Mouse (Mus musculus) adrenal gland (tissue): ENCODE data around the gene Tysnd1.

Experiments
- intact Hi-C: fragments of 180-260 bp; cut with DNase I; formaldehyde crosslinking; loops from one replicate; pipeline ENCODE4 v1.15.1; 2025
- long read RNA-seq, 2 experiments: library from polyadenylated mRNA; unstranded; transcript quantifications; one replicate each; pipeline ENCODE4 v2.0.0; 2020; ENCODE audit warnings: borderline replicate concordance in 1 of 2; ENCODE audit not compliant: insufficient replicate concordance in 1 of 2

The Tysnd1 gene
- long read RNA-seq, experiment 1, transcript Tysnd1-201 (4 exons, 2,286 nt), result major isoform, 151 of 172 reads
- long read RNA-seq, experiment 1, transcript Tysnd1-203 (4 exons, 512 nt), result minor isoform, 15 of 172 reads
- long read RNA-seq, experiment 1, partial matches to known transcripts, result 2 of 172 reads
- long read RNA-seq, experiment 1, other reads (novel, unspliced or antisense), result 4 of 172 reads
- long read RNA-seq, experiment 2, transcript Tysnd1-203 (4 exons, 512 nt), result minor isoform, 6 of 111 reads
- long read RNA-seq, experiment 2, transcript Tysnd1-201 (4 exons, 2,286 nt), result major isoform, 97 of 111 reads
- long read RNA-seq, experiment 2, partial matches to known transcripts, result 1 of 111 reads
- long read RNA-seq, experiment 2, other reads (novel, unspliced or antisense), result 5 of 111 reads

GRCm38 (mm10) chr10:61694870-61695670, at the start of gene Tysnd1:
TSS of gene Tysnd1 (plus strand) at chr10:61695514.
- intact Hi-C loops, result loop anchor here (5.0 kb wide), 1 partner anchor 37 kb away; no protein-coding TSS in a partner anchor

DNA sequence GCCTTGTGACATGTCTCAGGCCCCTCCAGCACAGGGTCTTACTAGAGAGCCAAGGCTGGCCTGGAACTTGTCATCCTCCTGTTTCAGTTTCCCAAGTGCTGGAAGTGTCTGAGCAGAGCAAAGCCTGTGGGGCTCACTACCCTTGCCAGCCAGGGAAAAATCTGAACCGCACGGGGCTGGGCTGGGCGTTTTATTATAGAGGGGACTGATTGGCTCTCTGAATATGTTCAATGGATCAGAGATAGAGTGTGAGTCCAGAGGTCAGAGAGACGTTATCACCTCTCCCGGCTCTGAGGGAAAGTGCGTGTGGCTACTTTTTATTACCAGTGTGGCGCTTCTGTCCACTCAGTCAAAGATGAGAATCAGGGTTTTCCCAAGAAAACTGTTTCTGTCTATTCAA, 48.8 kb upstream of the Tysnd1 start:
- intact Hi-C loops, result no loop called here

DNA sequence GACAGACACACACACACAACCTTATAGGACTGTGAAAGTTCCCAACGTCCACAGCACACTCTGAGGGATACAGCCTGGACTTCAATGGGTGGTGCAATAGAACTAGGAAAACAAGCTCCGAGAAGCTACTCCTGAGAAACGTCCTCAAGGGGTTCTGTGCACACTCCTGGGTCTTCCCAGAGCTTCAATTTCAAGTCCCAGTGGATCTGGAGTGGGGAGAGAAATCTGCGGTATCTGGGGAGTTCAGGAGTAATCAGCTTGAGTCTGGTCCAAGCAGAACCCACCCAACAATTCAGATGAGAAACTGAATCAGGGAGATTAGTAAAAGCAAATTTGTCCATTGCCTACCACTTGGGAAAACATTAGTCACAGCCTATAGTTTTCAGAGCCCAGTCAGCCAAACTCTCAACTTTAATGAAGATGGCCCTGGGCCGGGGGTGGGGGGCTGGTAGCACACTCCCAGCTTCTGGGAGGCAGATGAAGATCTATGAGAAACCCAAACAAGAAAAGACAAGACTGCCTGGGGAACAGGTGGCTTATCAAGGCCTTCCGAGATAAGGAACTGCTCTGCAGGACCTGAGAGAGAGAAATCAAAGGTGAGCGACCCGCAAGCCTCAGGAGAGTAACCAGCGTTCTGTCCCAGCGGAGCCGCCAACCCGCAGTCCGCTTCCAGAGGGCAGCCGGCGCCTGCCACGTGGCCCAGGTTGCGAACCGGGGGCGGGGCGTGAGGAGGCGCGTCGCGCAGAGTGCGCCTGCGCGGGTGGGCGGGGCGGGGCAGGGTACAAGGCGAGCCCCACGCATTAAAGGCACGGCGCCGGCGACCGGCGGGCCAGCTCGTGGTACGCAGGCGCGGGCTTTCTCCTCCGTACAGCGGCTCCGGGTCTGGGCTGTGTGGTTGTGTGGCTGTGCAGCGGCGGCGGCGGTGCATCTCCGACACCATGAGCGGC, 47.3 kb upstream of the Tysnd1 start, which contains the start of gene Ppa1:
Ppa1 (plus strand) TSS at position 763 of the 947 bp plus-strand sequence.
- intact Hi-C loops, result no loop called here

GRCm38 (mm10) chr10:61648737-61649645, 46.3 kb upstream of the Tysnd1 start:
- intact Hi-C loops, result no loop called here

- intact Hi-C loops, result no loop called here
These were observed 41.2 kb upstream of the Tysnd1 start for GRCm38 (mm10) chr10:61654105-61654504.

DNA sequence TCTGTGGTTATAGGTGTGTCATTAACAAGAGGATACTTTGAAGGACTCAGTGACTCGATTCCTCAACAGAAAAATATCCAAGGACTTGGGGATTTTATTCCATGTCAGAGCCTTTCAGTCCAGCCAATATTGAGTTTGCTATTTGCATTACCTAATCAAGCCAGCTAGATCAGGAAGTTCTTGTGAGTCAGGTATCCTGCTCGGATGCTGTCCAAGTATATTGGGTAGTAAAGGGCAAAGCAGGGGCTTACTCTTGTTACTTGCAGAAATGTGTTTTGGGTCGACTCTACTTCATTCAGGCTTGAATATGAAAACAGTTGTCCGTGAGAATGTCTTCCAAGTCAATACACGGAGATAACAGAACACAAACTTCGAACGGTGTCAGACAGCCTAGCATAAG, 40.6 kb upstream of the Tysnd1 start:
- intact Hi-C loops, result loop anchor here (5.0 kb wide), 1 partner anchor 162 kb away; no protein-coding TSS in a partner anchor

GRCm38 (mm10) chr10:61655188-61655587, 40.1 kb upstream of the Tysnd1 start:
- intact Hi-C loops, result loop anchor here (5.0 kb wide), 1 partner anchor 163 kb away; no protein-coding TSS in a partner anchor

DNA sequence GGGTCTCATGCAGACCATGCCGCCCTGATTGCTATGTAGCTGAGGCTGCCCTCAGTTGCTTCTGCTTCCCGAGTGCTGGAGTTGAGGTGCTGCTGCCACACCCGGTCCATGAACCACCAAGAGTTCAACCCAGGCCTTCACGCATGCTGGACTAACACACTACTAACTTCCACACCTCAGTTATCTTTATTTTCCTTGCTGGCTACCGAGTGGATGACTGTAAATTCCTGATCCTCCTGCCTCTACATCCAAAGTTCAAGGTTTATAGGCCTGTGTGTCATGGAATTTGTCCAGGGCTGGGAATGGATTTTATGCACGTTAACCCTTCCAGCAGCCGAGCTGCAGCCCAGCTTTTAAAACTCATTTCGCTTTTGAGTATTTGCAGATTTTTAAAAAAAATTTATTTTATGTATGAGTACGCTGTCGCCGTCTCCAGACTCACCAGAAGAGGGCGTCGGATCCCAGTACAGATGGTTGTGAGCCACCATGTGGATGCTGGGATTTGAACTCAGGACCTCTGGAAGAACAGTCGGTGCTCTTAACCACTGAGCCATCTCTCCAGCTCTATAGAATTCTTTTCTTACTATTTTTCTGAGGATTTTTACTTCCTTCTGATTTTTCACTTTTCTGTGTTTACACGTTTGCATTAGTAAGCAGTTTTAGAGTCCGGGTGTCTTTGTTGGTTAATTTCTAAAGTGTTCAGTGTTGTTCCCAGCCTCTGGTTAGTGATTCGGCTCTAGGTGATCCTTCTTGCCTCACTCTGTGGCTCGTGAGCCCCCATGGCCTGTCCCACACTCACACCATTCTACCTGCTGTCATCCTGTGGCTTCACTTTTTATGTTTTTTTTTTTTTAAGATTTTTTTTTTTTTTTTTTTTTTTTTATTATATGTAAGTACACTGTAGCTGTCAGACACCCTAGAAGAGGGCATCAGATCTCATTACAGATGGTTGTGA, 38.1 kb upstream of the Tysnd1 start:
- intact Hi-C loops, result loop anchor here (5.0 kb wide), 1 partner anchor 165 kb away; no protein-coding TSS in a partner anchor

GRCm38 (mm10) chr10:61657985-61658384, 37.3 kb upstream of the Tysnd1 start:
- intact Hi-C loops, result loop anchor here (2.0 to 5.0 kb wide), 2 partner anchors 53 to 166 kb away; no protein-coding TSS in a partner anchor

DNA sequence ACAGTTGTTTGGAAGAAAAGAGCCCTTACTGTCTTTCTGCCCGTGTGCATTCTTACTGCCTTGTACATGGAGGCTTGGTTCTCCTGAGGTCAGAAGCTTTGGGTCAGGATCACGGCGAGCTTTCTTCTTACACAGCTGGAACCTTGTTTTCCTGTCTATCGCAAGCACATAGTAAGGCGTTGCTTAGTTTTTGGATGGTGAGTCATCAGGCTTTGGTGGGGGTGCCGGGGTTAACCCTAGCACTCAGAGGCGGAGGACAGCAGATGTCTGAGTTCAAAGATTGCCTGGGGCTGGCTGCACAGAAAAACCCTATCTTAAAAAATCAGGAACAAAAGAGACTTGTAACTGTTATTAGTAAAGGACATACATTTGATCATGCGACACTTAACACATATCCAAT, 33.4 kb upstream of the Tysnd1 start:
- intact Hi-C loops, result no loop called here

GRCm38 (mm10) chr10:61662391-61662988, 32.8 kb upstream of the Tysnd1 start:
- intact Hi-C loops, result no loop called here

DNA sequence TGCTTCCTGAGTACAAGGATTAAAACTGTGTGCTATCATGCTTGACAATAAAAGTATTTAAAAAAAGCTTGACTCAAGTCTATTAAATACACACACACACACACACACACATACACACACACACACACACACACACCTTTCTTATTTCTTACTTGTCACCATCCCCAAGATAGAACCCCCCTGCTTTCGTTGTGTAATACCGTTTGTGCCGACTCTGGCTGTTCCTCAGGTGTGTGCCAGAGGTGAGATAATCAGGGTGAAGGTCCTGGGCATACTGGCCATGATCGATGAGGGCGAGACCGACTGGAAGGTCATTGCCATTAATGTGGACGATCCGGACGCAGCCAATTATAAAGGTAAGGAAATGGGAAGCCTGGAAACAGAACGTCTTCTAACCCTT, 30.2 kb upstream of the Tysnd1 start:
- intact Hi-C loops, result no loop called here

DNA sequence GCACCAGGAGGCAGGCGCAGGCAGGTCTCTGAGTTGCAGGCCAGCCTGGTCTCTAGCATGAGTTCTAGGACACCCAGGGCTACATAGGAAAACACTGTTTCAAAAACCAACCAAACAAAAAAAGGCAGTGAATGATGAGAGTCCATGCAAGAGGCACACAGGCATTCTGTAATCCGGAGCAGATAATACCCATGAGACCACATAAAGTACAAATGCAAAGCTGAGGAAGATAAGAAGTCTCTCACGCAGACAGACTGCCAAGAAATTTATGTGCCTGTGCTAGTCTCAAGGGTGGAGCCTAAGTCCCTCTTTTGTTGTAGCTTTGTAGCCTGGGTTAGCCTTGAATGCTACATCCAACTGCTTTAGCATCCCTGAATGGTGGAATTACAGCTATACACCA, 29.7 kb upstream of the Tysnd1 start:
- intact Hi-C loops, result no loop called here

DNA sequence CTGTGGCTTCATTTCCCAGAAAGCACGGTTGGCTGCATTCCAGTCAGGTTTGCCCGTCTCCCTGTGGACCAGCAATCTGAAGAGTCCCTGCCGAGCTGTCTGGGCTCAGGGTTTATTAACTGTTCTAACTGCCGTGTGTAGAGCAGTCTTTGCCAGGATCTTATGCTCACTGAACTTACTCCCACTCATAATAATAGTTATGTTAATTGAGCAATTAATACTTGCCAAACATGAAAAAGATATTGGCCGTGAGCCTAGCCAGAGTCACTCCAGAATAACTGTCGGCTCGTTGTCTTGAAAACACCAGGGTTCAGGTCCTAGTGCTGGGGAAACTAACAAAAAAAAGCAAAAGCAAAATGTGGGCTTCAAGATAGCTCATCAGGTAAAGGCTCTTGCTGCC, 26.0 kb upstream of the Tysnd1 start:
- intact Hi-C loops, result no loop called here

DNA sequence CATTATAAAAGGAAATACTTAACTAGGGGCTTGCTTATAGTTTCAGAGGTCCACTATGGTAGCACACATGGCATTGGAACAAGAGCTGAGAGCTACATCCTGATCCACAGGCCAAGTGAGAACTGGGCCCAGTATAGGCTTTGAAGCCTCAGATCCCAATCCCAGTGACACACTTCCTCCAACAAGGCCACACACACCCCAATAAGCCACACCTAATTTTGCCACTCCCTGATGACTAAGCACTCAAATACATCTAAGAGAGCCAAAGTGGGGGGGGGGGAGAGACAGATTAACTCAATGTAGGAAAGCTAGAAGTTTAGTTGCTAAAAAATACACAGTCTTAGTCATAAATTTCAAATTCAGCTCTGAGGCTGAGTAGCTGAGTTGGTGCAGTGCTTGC, 25.4 kb upstream of the Tysnd1 start:
- intact Hi-C loops, result no loop called here

DNA sequence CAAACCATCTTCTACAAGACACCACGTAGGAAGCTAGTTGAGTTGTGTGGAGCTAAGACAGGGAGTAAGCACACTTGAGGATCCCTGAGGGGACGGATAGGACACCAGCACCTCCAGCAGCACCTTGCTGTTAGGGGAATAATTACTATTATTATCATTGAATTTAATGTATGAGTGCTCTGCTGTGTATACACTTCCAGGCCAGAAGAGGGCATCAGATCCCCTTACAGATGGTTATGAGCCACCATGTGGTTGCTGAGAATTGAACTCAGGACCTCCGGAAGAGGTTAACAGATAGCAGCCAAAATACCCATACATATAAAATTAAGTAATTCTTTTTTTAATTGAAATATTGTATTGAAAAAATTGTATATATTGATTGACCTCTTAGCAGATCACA, 24.6 kb upstream of the Tysnd1 start:
- intact Hi-C loops, result no loop called here

GRCm38 (mm10) chr10:61675935-61676334, 19.4 kb upstream of the Tysnd1 start:
- intact Hi-C loops, result no loop called here

- intact Hi-C loops, result no loop called here
These were observed 15.8 kb upstream of the Tysnd1 start for GRCm38 (mm10) chr10:61679545-61679944.
